Mouse (Mus musculus) left cerebral cortex, postnatal 4 days (tissue): ENCODE data around the gene Ube2cbp. TPM values are rescaled to one million over a fixed set of nuclear protein-coding genes. Genes with fewer than 3 reads are reported as not detected.
A peak's percentile ranks its signal among the peaks of the same experiment; 100 is the strongest.

Experiments
- DNase-seq: peaks from one replicate; pipeline ENCODE4 v3.0.0-alpha.2; 2022
- intact Hi-C: fragments of 180-260 bp; cut with DNase I; formaldehyde crosslinking; loops from one replicate; pipeline ENCODE4 v1.15.1; 2025
- total RNA-seq, 2 experiments: library from RNA; stranded (reverse); gene quantifications; 2 replicates each; pipeline ENCODE4 v1.2.3; 2021

Gene Ube2cbp
- total RNA-seq, 2 experiments from 2014 or later, result 6.7 to 6.9 TPM

DNA sequence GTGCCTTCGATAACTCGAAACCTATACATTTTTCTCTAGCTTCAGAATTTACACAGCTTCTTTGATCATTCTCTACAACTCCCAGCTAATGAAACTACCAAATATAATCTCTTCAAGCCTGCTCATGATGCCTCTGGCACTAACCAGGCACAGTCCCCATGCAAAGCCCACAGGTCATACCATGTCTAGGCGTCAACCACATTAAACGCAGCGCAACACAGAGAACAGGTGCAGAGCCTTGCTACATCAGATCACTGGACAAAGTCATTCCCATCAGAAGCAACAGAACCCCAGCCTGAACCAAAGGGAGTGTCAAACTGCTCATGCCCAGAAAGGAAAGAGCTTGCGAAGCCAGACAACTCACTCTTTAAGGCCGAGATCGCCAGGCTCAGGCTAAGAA is 28.1 kb downstream of the Ube2cbp start:
- intact Hi-C loops, result no loop called here
- DNase-seq, result no peak

DNA sequence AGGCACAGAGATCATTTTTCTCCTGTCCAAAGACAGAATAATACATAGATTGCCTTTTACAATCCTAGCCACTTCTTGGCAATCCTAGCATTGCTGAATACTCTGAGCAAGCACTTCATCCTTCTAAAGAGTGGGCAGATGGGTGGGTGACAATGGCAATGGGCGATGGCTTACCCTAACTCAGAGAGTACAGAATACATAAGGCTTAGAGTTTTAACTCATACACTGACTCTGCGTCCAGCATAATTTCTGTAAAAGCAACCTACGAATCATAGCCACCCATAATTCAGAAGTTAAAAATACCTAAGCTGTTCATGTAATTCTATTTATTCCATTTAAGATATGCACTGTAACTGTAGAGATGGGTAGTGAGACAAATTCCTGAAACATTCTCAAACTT is 29.2 kb downstream of the Ube2cbp start:
- intact Hi-C loops, result no loop called here
- no peak for DNase-seq

DNA sequence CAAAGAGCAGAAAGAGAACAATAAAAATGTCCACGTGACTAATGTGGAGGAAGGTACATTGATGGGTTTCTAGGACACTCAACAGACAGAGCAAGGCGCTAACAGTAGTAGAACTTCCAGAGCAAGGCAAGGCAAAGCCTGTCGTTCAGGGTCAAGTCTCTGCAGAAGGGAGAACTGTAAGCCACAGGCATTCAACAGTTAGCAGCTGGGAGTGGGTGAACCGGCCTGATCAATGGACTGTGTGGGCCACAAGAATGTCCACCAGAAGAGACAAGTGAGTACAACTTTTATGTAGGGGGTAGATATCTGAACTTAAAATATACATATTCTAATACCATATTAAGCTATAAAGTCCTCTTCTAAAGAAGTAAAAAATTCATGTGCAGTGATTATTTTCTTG is 41.4 kb downstream of the Ube2cbp start:
- intact Hi-C loops, result no loop called here
- no peak for DNase-seq

DNA sequence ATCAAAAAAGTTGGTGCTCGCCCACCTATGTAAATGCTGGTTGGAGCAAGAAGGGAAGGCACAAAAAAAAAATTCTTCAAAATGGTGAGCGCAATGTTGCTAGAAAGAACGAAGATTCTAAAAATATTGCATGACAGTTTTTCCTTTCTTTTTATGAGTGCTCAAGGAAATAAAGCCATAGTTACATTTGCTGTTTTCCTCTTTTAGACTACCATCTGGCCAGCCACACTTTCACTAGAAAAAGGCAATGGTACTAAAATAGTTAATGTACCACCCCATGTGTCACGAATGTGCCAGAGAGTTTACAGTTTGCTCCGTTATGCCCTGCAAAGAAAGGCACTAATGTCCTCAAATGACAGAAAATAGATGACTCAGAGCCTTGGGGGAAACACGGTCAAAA is 45.4 kb downstream of the Ube2cbp start:
- no peak for DNase-seq
- intact Hi-C loops, result no loop called here

DNA sequence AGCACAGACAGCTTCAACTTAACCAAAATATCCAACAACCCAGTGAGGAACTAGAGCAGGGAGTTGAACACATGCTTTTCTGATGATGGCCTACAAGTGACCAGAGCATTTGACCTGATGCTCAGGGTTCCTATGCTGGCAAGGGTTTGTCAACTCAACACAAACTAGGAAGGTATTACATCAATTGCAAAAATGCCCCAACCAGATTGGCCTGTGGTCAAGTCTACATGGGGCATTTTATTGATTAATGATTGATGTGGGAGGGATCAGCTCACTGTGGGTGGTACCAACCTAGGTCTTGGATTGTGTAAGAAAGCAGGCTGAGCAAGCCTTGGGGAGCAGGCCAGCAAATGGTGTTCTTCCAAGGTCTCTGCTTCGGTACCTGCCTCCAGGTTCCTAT is 46.8 kb downstream of the Ube2cbp start:
- no peak for DNase-seq
- intact Hi-C loops, result no loop called here

DNA sequence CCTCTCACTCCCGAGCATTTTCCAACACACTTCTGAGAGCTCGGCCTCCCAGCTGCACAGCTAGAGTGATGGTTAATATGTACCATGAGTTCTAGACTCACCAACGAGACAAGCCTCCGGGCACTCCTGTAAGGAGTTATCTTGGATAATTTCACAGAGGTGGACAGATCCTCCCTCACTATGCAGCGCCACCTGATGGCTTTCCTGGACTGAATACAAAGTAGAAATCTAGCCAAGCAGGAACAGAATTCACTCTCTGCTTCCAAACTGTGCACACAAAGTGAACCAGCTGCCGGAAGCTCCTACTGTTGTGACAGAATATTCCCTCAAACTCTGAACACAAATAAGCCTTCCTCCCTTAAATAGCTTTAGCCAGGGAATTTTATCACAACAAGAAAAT is 69.0 kb downstream of the Ube2cbp start:
- intact Hi-C loops, result no loop called here
- peak; percentile 17 for DNase-seq

DNA sequence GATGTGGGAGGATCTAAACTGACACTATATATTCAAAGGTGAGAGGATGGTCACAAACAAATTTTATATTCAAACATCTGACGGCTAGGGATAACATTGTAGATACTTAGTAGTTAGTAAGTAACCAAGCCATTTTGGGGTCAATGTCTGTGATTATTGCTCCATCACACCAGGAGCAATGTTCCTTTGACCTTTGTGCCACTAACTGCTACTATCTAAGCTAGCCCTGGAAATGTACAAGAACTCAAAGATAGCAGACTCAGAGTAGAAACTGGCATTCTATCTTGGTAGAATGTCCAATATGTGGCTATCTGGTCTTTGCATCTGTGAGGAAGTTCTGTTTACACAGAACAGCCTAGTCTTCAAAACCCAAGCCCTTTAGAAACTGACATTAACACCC is 69.7 kb downstream of the Ube2cbp start:
- no peak for DNase-seq
- intact Hi-C loops, result no loop called here

DNA sequence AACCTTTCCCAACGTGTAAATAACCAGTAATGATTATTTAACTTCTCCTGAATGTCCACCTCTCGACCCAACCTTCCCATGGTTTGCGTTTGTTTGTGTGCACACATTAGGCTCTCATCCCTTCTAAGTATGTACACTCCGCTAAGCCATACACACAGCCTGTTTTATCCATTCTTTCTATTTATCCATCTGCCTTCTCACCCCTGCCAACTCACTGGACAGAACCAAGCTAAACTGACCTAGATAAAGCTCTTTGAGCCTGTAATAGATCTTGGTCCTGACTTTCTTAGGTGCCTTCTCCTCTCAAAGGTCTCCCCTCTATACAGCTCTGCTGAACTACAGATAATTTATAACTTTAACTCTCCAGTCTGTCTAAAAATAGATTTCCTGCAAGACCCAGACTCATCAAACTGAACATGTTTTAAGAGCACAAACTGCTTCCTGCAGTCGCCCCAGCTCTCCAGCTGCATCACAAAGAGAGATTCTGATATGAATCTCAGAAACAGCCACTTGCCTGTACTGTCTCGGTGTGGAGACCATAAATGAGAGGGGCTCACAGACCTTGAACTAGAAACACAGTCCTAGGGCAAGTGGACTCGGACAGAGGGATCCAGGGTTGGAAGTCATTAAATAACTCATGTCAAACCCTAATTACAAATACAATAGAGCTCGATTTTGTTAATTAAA is 71.0 kb downstream of the Ube2cbp start:
- intact Hi-C loops, result no loop called here
- no peak for DNase-seq

DNA sequence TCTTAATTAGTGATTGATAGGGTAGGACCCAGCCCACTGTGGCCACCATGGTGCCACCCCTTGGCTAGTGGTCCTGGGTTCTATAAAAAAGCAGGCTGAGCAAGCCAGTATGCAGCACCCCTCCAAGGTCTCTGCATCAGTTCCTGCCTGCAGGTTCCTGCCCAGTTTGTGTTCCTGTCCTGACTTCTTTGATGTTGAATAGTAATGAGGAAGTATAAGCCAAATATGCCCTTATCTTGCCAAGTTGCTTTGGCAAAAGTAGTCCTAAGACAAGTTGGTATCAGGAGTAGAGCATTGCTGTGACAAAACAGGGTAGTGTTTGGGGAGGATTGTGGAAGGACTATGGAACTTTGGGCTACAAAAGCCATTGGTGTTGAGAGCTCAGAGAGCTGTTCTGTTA is 73.3 kb downstream of the Ube2cbp start:
- intact Hi-C loops, result no loop called here
- no peak for DNase-seq

DNA sequence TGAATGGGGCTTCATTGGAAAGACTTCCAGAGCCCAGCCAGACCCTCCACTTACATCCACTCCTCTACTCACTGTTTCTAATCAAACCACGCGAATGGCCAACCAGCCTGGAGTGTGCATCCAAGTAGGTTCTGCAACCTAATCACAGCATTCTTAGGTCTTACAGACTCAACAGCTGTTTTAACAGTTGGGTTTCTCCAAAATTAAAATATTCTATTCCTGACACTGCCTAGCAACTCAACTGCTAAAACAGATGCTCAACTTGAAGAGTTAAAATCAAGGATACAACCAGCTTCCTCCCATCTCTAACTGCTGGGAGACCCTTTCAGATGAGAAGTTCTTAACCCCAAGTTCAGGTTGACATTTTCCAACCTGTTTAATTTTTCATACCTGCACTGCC is 74.0 kb downstream of the Ube2cbp start:
- intact Hi-C loops, result no loop called here
- DNase-seq, result no peak

DNA sequence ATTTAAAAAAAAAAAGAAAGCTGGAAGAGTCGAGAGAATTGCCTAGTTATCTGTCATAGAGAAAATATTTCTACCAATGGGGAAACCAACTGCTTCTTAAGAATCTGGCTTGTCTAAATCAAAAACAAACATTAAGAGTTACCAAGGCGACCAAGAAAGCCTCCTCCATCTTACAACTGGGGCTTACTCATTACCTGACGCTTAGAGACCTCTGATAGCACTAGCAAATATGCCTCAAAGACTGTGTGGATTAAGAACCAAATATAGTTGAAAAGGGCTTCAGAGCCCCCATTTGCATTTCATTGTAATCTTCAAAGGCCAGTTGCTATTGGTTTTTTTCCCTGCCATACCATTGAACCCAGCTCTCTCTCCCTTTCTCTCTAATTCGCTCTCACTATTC is 76.2 kb downstream of the Ube2cbp start:
- intact Hi-C loops, result no loop called here
- no peak for DNase-seq

DNA sequence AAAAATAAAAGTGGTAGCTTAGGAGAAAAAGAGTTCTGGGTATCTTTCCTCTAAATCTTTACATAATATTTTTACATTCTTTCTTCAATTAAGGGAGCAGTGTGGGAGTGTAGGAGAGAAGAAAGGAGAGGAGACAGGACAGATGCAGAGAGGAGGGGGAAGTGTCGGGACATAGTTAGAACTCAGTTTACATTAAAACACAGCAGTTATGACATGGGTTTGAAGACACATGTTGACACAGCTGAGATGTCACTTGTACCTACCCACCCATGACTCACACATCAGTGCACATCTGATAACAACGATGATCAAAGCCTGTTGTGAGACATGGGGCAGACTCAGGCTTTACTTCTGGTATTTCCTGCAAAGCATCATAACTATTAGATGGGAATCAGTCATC is 87.8 kb downstream of the Ube2cbp start:
- DNase-seq, result no peak
- intact Hi-C loops, result no loop called here

DNA sequence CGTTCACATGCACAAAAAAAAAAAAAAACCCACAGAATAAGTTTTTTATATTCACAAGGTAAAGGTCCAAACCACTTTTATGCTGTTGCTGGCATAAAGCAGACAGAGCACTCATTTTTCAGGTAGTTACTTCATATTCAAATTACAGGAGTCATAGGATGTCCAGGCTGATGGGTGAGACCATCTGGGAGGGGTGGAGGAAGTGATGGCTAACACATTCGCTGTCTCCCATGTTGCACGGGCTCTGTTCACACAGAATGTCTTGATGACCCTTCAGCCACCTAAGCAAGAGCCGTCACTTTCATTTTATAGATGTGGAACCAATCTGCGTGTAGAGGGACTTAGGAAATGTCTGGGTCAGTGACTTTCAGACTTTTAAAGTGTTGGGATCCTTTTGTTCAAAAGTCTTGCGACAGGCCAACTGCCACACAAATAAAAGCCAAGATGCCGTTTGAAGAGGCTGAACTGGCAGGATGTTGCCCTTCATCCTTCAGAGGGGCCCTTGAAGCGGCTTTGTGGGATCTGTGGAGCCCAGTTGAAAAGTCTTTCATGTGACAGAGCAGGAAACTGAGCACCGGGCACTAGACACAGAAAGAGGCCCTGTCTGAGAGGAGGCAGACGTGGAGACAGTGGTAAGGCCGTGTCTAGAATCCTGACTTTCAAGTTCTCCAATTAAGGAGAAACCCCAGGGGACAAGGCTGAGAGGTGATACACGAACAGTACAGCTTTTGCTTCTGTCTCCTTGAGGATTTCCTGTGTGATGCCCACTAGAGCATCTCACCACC is 91.8 kb downstream of the Ube2cbp start:
- no peak for DNase-seq
- intact Hi-C loops, result no loop called here

DNA sequence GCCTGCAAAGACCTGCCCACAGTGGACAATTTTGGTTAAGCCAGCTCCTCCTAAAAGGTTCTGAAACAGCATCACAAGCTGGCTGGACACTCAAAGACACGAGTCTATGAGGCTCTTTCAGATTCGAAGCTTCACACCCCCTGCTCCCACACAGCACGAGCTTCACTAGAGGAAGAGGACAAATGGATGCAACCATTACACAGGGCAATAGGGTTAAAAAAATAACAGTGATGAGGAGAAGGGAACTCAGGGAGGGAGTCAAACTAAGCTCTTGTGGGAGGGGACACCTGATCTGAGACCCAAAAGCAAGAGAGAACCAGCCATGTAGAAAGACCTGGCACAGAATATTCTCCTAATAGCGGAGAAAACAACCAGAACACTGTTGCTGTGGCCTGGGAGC is 95.5 kb downstream of the Ube2cbp start:
- intact Hi-C loops, result no loop called here

DNA sequence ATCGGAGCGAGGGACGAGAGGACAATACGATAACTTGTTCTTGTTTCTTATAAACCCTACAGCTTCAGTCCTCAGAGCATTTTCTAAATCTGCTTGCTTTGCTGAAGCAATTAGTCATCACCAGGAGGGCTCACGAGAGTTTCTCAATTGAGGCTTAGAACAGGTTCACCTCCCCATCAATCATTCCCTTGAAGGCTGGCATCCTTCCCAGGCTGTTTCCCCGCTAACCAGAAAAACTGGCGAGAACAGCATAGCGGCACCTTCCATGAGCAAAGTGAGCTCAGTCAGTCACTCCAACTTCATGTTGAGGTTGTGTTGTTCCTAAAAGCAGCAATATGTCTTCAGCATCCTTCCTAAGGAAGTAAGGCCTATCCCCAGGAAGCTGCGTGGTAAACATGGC is 104.2 kb downstream of the Ube2cbp start:
- intact Hi-C loops, result no loop called here
- DNase-seq, result peak; percentile 4

More for the DNA sequence above, 95.5 kb downstream of the Ube2cbp start:
- DNase-seq, result no peak

DNA sequence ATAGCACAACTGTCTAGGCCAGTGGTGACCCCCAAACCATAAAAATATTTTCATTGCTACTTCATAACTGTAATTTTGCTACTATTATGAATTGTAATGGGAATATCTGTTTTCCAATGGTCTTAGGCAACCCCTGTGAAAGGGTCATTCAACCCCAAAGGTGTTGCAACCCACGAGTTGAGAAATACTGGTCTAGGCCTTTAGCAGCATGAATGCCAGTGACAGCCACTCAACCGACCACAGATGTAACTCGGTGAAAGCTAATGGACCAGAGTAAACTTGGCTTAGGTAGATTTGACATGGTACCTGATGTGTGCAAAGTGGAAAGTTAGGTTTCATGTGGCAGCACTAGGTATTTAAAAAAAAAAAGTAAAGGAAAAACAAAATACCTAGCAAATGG is 108.9 kb downstream of the Ube2cbp start:
- DNase-seq, result no peak
- intact Hi-C loops, result no loop called here

DNA sequence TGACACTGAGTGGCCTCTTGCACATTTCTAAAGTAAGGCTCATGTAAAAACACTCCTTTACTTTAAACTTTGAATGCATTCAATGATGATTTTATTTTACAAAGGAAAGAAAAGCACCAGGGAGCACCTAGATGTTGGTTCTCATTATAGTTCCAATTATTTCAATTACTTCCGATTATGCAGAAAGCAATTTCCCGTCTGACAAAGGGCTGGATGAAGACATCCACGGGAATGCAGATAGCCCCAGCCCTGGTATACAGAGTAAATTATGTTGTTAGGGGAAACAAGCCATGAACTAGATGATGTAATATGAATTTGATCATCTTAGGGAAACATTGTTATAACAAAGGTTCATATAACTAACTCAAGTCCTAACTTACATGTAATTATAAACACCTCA is 113.3 kb downstream of the Ube2cbp start:
- intact Hi-C loops, result no loop called here
- DNase-seq, result no peak

DNA sequence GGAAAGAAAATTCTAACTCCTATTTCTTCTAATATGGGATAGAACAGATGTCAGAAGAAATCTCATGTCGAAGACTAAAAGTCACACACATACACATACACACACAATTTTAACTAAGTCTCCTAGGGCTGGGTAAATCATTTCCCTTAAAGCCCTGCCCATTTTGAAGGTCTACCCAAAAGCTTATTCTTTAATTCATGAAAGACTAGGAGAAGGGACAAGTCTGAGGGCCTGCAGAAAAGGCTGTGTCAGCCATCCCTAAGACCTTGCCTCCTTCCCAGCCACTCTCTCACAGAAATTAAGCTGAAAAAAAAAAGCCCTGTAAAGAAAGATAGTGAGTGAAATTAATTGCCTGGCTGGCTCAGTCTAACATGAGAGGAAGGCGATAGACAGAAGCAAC is 128.0 kb downstream of the Ube2cbp start:
- intact Hi-C loops, result no loop called here

DNA sequence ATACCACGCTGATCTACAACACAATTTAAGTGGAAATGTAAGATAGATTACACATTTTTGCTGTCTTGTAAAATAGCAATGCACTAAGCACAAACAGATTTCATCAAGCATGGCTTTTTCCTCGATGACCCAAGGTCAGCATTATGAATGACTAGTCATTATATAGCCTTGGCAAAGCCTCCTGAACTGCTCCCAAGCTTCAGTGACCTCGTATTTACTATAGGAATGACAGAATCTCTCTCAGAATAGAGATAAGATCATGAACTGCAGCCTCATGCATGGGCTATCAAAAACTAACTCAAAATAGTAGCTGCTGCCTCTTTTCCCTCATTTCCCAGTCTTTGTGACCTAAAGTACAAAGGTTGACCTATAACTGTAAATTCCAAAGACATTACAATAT is 128.4 kb downstream of the Ube2cbp start:
- no peak for DNase-seq
- intact Hi-C loops, result no loop called here

More for the DNA sequence above, 128.0 kb downstream of the Ube2cbp start:
- no peak for DNase-seq

DNA sequence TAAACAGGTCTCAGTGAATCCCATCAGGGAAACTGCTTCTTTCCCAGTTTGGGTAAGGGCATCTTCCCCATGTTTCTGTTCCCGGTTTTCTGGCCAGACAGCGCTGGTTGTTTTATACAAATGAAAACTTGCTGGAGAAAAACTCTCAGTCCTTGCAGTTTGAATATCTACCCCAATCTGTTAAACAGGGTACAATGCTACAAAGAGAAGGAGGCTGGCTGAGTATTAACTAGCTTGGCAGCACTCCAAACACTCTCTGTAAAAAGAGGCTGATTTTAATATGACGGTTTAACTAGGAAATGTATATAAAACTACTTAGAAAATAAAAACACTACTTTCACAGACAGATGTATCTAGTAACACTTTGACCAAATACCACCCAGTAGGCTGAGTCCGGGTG is 129.2 kb downstream of the Ube2cbp start:
- DNase-seq, result no peak
- intact Hi-C loops, result no loop called here

DNA sequence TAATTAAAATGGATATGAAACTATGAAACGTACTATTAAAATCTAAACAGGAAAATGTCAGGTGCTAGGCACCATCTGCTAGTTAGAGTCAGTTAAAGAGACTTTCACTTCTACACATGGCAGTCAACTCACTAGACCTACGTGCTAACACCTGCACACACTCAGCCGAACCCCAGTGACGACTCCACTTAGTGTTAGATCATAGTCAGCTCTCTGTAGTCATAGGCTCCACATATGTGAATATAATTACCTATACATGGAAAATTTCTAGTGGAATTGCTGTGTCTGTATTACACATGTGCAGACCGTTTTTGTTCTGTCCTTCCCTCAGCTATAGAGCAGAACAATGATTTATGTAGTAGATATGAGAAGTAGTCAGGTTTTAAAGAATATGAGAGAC is 130.4 kb downstream of the Ube2cbp start:
- DNase-seq, result no peak
- intact Hi-C loops, result no loop called here

DNA sequence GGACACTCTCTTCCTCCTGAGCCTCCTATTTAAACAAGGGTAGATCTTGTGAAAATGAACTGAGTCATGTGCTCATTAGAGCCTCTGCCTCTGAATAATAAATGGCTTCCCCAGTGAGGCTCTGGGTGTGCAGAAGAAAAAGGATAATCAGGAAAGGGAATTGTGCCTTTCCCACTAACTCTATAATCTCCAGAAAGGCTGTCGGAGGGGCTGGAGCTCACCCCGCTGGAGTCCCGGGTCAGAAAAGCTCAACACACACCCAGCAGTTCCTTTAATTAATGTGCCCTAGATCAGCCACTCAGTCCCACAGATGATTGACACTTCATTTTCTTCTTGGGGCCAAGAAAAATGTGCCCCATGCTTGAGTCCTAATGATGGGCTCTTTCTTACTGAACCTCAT is 134.2 kb downstream of the Ube2cbp start:
- DNase-seq, result no peak
- intact Hi-C loops, result no loop called here

DNA sequence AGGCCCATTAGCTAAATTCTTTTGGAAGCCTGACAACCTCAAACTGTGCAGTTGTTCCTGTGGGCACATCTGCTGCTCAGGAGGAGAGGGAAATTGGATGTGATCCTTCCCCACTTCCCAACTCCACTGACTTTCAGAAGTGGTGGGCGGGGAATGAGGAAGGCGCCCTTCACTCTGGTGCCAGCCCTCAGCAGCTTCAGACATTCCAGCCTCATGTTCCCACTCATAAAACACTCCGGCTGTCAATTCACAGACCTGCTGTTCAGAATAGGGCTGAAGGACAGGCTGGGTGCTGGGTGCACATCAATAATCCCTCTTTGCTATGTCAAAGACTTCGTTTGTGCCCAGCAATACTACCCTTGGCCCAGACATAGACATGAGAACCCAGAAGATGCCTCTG is 136.5 kb downstream of the Ube2cbp start:
- intact Hi-C loops, result no loop called here
- DNase-seq, result no peak
